Mouse (Mus musculus): Measurements from ENCODE around the gene Trappc10. TPM values are rescaled to one million over a fixed set of nuclear protein-coding genes. Genes with fewer than 3 reads are reported as not detected.

The Trappc10 gene
- polyA plus RNA-seq, 1 experiment from 2014 or later, result 15.6 TPM

DNA sequence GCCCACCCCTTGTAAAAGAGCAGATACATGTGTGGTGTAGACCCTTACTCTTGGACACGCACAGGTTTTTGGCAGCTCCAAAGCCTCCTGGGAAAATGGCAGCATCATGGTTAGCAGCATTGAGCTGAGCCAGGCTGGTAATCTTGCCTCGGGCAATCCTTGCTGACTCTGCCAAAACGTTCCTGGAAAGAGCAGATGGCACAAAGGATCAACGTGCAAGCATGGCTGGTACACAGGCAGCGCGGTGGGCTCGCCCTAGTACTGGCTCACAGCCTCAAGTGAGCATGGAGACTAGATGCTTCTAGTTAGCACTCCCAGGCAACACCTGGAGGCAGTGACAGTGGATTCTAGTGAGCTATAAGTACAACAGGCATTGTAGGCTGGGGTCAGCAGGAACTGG, 77.1 kb downstream of the Trappc10 start:
- Histone ChIP-seq H3K9me3 (no peaks in the 10 kb centered on the region), H3K36me3 (peaks cover 69% of the 10 kb centered on the region), H3K4me3 (no peak overlapping the region), H3K4me1 (peaks cover 16% of the 10 kb centered on the region), H3K27ac (no peak overlapping the region), H3K4me2 (no peak overlapping the region), H3K9ac (no peak overlapping the region), H3K27me3 (no peaks in the 10 kb centered on the region)
- 89% methylated on average over 7 of the region's 7 CpGs for WGBS
- no peak for ATAC-seq (ENCODE audit: insufficient number of reproducible peaks, low FRiP score, low TSS enrichment, low read depth)

DNA sequence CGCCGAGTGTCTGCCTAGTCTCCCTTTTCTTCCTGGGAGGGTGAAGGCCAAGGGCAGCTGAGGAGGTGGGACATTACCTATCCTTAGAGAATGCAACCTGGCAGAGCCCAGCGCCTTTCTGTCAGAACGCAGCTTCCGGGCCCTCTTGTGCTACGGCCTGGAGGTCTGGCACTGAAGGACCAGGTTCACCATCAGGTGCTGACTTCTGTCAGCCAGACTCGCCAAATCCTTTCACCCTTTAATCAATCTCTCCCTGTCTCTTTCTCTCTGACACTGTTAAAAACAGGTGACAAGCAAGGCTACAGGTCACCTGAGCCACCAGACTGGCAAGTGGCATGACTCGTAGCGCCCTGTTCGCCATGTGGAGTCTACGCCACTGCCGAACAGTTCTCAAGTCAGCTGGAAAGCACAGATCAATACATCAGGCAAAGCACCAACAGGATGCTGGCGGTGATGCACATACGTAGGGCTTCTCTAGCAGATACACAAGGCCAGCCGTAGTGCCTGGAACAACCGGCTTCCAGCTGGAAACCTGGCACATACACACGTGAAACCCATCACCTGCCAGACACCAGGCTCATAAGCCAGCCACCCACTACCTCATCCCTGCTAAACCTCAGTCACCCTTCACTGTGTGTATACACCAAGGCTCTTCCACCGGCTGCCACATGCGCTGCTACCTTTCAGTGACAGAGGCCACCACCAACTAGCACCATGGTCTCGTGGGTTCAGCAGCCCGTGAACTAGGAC, 79.0 kb downstream of the Trappc10 start:
- 90% methylated on average over 21 of the region's 21 CpGs for WGBS
- Histone ChIP-seq H3K36me3 (peaks cover 70% of the 10 kb centered on the region), H3K27ac (no peak overlapping the region), H3K9ac (no peak overlapping the region), H3K4me1 (peaks cover 16% of the 10 kb centered on the region), H3K4me3 (no peak overlapping the region), H3K4me2 (no peak overlapping the region), H3K9me3 (no peaks in the 10 kb centered on the region), H3K27me3 (no peaks in the 10 kb centered on the region)
- ATAC-seq (ENCODE audit: insufficient number of reproducible peaks, low FRiP score, low TSS enrichment, low read depth), result no peak

DNA sequence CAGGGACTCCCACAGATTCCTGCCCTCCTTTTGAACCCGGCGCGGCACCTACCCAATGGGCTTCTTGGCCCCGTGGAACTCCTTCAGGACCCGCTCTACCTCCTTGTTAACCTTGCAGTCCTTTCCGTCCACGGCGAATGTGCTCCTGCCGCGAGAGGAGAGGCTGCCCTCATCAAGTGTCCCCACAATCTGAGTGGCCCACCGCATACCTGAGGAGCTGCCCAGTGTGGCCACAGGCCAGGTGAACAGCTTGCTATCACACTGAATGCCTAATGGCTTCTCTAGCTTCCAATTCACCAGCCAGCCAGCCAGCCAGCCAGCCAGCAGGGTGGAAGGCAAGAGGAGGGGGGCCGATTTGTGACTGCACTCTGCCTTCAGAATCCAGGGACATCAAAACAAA, 79.7 kb downstream of the Trappc10 start:
- no peaks in the 10 kb centered on the region for H3K27me3 ChIP-seq
- H3K36me3 ChIP-seq, result peaks cover 70% of the 10 kb centered on the region
- H3K27ac ChIP-seq, result no peak overlapping the region
- H3K4me3 ChIP-seq, result no peak overlapping the region
- peaks cover 15% of the 10 kb centered on the region for H3K4me1 ChIP-seq
- WGBS, result 93% methylated on average over 12 of the region's 12 CpGs
- no peak overlapping the region for H3K4me2 ChIP-seq
- no peak overlapping the region for H3K9ac ChIP-seq
- ATAC-seq (ENCODE audit: insufficient number of reproducible peaks, low FRiP score, low TSS enrichment, low read depth), result no peak
- no peaks in the 10 kb centered on the region for H3K9me3 ChIP-seq

DNA sequence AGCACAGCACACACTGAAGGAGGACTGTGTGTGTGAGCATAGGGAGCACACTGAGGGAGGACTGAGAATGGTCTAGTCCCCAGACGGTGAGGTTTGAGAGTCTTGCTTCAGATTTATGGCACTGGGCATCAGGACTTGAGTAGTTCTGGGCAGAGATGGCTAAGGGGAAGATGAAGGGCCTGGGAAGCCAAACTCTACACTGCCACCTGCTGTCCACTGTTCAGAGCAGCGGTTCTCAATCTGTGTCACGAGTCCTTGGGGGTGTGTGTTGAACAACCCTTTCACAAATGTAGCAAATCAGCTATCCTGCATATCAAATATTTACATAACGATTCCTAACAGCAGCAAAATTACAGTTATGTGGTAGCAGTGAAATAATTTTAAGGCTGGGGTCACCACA, 80.5 kb downstream of the Trappc10 start:
- Histone ChIP-seq H3K27me3 (no peaks in the 10 kb centered on the region), H3K36me3 (peaks cover 70% of the 10 kb centered on the region), H3K4me1 (peaks cover 19% of the 10 kb centered on the region), H3K9ac (no peak overlapping the region), H3K4me3 (no peak overlapping the region), H3K4me2 (no peak overlapping the region), H3K9me3 (no peaks in the 10 kb centered on the region), H3K27ac (no peak overlapping the region)
- ATAC-seq (ENCODE audit: insufficient number of reproducible peaks, low FRiP score, low TSS enrichment, low read depth), result no peak
- 19% methylated on average over 4 of the region's 4 CpGs for whole genome bisulfite sequencing

DNA sequence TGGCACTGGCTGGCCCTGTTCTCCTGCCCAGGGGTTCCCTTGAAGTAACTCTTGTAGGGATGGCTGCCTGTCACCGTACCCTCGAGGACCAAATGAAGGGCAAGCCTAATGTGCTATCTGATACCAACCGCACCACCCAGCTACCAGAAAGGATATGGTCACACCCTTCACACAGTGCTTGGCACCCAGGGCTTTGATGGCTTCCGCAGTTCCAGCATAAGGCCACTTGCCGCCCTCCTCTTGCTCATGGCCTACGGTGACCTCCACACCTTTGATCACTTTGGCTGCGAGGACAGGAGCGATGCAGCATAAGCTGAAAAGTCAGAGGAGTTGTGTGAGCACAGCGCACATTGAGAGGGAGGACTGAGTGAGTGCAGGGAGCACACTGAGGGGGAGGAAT, 81.2 kb downstream of the Trappc10 start:
- no peak overlapping the region for H3K4me3 ChIP-seq
- H3K36me3 ChIP-seq, result peaks cover 70% of the 10 kb centered on the region
- H3K4me2 ChIP-seq, result no peak overlapping the region
- no peak for ATAC-seq (ENCODE audit: insufficient number of reproducible peaks, low FRiP score, low TSS enrichment, low read depth)
- no peaks in the 10 kb centered on the region for H3K27me3 ChIP-seq
- no peak overlapping the region for H3K27ac ChIP-seq
- no peak overlapping the region for H3K9ac ChIP-seq
- H3K4me1 ChIP-seq, result peaks cover 12% of the 10 kb centered on the region
- WGBS, result 91% methylated on average over 9 of the region's 9 CpGs
- H3K9me3 ChIP-seq, result no peaks in the 10 kb centered on the region

DNA sequence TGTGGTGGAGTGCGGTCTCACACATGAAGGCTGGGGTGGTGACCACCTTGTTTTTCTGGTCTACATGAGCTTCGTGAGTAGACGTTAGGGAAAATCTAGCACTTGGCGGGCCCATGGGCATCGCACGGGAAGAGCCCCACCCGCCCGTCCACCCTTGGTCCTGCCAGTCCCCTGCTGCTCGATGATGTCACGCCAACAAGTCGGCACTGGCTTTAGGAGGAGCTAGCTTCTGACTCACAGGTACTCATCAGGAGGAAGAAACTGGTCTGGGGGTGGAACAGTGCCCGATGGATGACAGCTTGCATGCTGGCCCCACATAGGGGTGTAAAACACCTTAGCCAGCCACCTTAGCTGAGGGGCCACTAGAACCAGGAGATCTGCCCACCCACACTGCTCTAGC, 81.8 kb downstream of the Trappc10 start:
- Histone ChIP-seq H3K27ac (no peak overlapping the region), H3K9ac (no peak overlapping the region), H3K4me3 (no peak overlapping the region), H3K27me3 (no peaks in the 10 kb centered on the region), H3K9me3 (no peaks in the 10 kb centered on the region), H3K4me2 (no peak overlapping the region), H3K4me1 (peaks cover 11% of the 10 kb centered on the region), H3K36me3 (peaks cover 69% of the 10 kb centered on the region)
- no peak for ATAC-seq (ENCODE audit: insufficient number of reproducible peaks, low FRiP score, low TSS enrichment, low read depth)
- 89% methylated on average over 12 of the region's 12 CpGs for WGBS

DNA sequence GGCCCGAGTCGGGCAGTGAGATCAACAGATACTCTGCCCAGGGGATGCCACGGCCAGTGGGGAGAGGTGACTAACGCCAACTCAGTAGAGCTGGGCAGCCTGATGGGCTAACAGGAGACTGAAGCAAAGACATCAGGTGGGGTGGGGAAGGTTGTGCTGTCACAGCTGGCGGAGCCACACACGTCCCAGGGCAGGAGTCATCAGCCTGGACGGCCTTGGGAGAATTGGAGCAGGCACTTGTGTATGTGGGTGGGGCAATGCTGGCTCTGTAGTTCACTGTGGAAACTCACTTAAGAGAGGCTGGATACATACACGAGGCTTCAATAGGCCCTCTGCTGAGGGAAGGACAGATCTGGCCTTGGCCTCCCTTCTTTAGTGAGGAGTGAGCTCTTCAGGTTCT, 83.3 kb downstream of the Trappc10 start:
- H3K4me1 ChIP-seq, result peaks cover 11% of the 10 kb centered on the region
- no peak overlapping the region for H3K4me2 ChIP-seq
- ATAC-seq (ENCODE audit: insufficient number of reproducible peaks, low FRiP score, low TSS enrichment, low read depth), result no peak
- no peak overlapping the region for H3K4me3 ChIP-seq
- no peaks in the 10 kb centered on the region for H3K27me3 ChIP-seq
- WGBS, result 79% methylated on average over 8 of the region's 8 CpGs
- no peaks in the 10 kb centered on the region for H3K9me3 ChIP-seq
- peaks cover 54% of the 10 kb centered on the region for H3K36me3 ChIP-seq
- no peak overlapping the region for H3K27ac ChIP-seq
- no peak overlapping the region for H3K9ac ChIP-seq

DNA sequence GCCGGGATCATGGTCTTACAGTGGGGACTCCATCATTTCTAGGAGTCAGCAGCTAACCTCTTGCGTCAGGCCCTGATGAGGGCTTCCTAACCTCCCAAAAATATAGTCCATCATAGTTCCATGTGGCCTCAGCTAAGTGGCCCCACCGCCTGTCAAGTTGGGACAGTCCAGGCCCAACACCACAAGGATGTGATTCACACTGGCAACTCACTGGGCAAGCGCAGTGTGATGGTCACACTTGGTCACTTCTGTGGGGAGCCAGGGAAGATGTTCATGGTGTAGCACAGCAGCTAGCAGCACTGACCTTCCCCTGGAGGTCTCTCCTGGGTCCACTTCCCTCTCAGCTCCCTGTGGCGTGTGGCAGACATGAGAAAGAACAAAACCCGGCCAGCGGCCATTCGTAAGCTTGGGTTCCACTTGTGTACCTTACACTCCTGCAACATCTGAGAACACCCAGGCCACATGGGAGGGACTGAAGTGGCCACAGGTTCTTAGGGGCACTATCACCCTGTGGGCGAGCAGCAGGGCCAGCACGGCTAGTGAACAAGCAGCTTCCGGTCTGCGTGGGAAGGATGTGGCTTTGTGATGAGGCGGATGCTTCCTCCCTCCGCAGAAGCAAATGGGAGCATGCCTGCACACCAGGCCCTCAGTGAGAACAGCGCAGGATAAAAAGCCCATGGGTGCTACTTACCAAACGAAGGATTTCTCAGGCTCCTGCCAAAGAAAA, 83.9 kb downstream of the Trappc10 start:
- no peak overlapping the region for H3K27ac ChIP-seq
- H3K27me3 ChIP-seq, result no peaks in the 10 kb centered on the region
- H3K36me3 ChIP-seq, result peaks cover 48% of the 10 kb centered on the region
- no peaks in the 10 kb centered on the region for H3K9me3 ChIP-seq
- H3K4me3 ChIP-seq, result no peak overlapping the region
- H3K4me1 ChIP-seq, result peaks cover 11% of the 10 kb centered on the region
- H3K4me2 ChIP-seq, result no peak overlapping the region
- 86% methylated on average over 16 of the region's 16 CpGs for WGBS
- no peak overlapping the region for H3K9ac ChIP-seq
- 0 out of 2 replicates have a peak, but pooled peaks have one; percentile 13 for ATAC-seq (ENCODE audit: insufficient number of reproducible peaks, low FRiP score, low TSS enrichment, low read depth)

DNA sequence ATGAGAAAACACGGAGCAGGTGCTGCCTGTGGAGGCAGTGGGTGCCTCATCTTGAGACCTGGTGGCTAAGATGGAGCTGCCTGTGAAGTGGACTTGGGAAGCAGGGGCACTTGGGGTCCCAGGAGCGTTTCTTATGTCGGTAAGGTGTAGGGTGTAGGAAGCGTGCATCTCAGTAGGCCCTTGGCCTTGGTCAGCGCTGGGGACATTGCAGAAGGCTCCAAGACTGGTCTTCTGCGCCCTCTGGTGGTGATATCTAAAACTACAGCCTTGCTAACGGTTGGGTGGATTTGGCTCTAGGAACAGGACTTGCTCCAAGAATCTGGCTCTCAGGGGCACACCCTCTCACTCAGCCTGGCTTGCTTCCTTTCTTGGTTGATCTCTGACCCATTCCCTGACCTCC, 84.5 kb downstream of the Trappc10 start:
- H3K27me3 ChIP-seq, result no peaks in the 10 kb centered on the region
- 2% methylated on average over 7 of the region's 7 CpGs for whole genome bisulfite sequencing
- H3K9me3 ChIP-seq, result no peaks in the 10 kb centered on the region
- no peak overlapping the region for H3K9ac ChIP-seq
- H3K4me1 ChIP-seq, result peaks cover 11% of the 10 kb centered on the region
- ATAC-seq (ENCODE audit: insufficient number of reproducible peaks, low FRiP score, low TSS enrichment, low read depth), result peak; percentile 48
- H3K4me2 ChIP-seq, result peak overlapping the region; percentile 38
- H3K4me3 ChIP-seq, result no peak overlapping the region; the same call in 1 of the 2 replicates
- peaks cover 42% of the 10 kb centered on the region for H3K36me3 ChIP-seq
- no peak overlapping the region for H3K27ac ChIP-seq

DNA sequence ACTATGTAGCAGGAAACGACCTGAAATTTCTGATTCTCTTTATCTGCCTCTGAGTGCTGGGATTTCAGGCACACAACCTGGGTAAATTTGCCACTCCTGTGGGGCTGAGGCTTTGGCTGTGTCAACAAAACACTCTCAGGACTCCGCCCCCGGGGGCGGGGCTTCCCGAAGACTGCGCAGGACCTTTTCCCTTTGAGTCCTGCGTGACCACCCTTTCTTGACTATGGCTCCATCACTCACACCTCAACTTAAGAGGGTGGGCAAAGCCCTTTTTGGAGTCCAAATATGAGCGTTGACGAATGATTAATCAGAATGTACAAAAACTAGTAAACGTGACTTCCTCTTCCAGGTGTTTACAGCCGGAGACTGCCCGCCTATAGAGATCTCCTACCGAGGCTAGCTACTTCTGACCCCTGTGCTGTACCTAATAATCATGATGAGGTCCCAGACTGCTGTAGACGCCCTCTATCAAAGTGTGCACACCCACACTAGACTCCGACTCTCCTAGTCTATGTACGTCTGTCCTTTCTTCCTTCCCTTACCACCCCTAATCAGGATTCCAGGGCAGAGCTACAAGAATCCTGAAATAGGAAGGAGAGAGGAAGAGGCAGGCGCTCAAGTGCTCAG, 85.1 kb downstream of the Trappc10 start:
- no peak for ATAC-seq (ENCODE audit: insufficient number of reproducible peaks, low FRiP score, low TSS enrichment, low read depth)
- no peak overlapping the region for H3K27ac ChIP-seq
- H3K27me3 ChIP-seq, result no peaks in the 10 kb centered on the region
- peaks cover 36% of the 10 kb centered on the region for H3K36me3 ChIP-seq
- peaks cover 11% of the 10 kb centered on the region for H3K4me1 ChIP-seq
- peak overlapping the region; percentile 19; the same call in 1 of the 2 replicates for H3K4me3 ChIP-seq
- 12% methylated on average over 17 of the region's 17 CpGs for WGBS
- no peaks in the 10 kb centered on the region for H3K9me3 ChIP-seq
- peak overlapping the region; percentile 38 for H3K4me2 ChIP-seq
- no peak overlapping the region for H3K9ac ChIP-seq

DNA sequence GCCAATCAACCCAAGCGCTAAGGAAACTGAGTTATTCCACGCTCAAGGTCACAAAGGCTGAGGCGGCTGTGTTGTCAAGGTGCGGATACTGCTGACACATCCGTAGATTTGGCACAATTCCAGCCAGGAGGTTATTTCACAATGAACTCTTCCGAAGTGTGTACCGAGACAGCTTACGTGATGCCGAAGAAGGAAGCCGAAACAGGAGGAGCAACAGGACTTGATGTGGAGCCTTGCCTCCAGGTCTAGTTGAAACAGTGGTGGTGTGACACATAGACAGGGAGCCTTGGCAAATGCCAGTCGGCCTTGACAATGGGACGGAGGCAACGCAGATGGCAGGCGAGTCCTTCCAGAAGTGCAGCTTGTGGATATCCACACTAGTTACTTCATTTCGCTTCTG, 86.4 kb downstream of the Trappc10 start:
- H3K27ac ChIP-seq, result no peak overlapping the region
- H3K4me3 ChIP-seq, result no peak overlapping the region
- no peaks in the 10 kb centered on the region for H3K27me3 ChIP-seq
- no peak overlapping the region for H3K4me2 ChIP-seq
- peaks cover 24% of the 10 kb centered on the region for H3K36me3 ChIP-seq
- no peak for ATAC-seq (ENCODE audit: insufficient number of reproducible peaks, low FRiP score, low TSS enrichment, low read depth)
- H3K9me3 ChIP-seq, result no peaks in the 10 kb centered on the region
- WGBS, result 85% methylated on average over 15 of the region's 15 CpGs
- peaks cover 11% of the 10 kb centered on the region for H3K4me1 ChIP-seq
- H3K9ac ChIP-seq, result no peak overlapping the region

DNA sequence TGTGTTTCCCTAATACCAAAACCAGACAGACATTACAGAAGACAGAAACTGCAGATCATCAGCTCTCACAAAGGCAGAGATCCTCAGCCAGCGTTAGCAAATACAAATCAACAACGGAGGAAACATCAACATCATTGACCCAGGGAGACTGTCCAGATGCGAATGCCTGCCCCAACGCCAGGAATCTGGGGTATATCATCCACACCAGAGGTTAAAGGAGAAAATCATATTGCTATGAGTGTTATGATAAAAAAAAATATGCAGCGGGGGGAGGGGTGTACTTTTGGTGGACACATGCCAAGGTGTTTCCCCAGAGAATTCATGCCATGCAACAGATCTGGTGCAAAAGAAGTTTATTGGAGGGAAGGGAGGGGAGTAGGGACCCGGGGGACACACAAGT, 87.5 kb downstream of the Trappc10 start:
- Histone ChIP-seq H3K9ac (no peak overlapping the region), H3K4me3 (no peak overlapping the region), H3K4me2 (no peak overlapping the region), H3K27me3 (no peaks in the 10 kb centered on the region), H3K27ac (no peak overlapping the region), H3K36me3 (peaks cover 13% of the 10 kb centered on the region), H3K9me3 (no peaks in the 10 kb centered on the region), H3K4me1 (peaks cover 11% of the 10 kb centered on the region)
- ATAC-seq (ENCODE audit: insufficient number of reproducible peaks, low FRiP score, low TSS enrichment, low read depth), result no peak
- WGBS, result 75% methylated on average over 6 of the region's 6 CpGs
